ENCODE assay signal across 14 mouse cellular contexts in genomic region chr1:181928388-181928787, GRCm38 (mm10).
"Had no signal": no experiment of that assay in that cellular context is flagged by ENCODE, and none has a peak within 500 bp of the region (broad histone marks: within the 10 kb centered on the region; RNA-seq: fewer than 3 reads in every experiment).

No protein-coding gene starts in this region.

- DNase-seq: kidney, adult 11 months; kidney, adult 9 months; kidney, postnatal 36 days; layer of hippocampus, adult 9-11 months; left cerebral cortex, postnatal 4 days; lung, embryonic 14.5 days; lung, postnatal 14 days; thymus, postnatal 25 days had no signal

- H3K9me3 ChIP-seq: limb, embryonic 13.5 days; liver, embryonic 15.5 days; midbrain, embryonic 12.5 days had no signal

- ATAC-seq: midbrain, embryonic 16.5 days had no signal

- H3K4me1 ChIP-seq: limb, embryonic 13.5 days; liver, embryonic 15.5 days; midbrain, embryonic 12.5 days had no signal

- H3K4me3 ChIP-seq: limb, embryonic 13.5 days; liver, embryonic 15.5 days; midbrain, embryonic 12.5 days had no signal

- H3K36me3 ChIP-seq: liver, embryonic 15.5 days had no signal

- H3K27me3 ChIP-seq: limb, embryonic 13.5 days; liver, embryonic 15.5 days; midbrain, embryonic 12.5 days had no signal

- H3K27ac ChIP-seq: kidney, postnatal 0 days; limb, embryonic 13.5 days; liver, embryonic 15.5 days; midbrain, embryonic 12.5 days; stomach, postnatal 0 days had no signal
